15 mouse cellular contexts compared by ENCODE assay signal in genomic region chr7:19335583-19335982, GRCm38 (mm10). TPM values are rescaled to one million over a fixed set of nuclear protein-coding genes. Genes with fewer than 3 reads are reported as not detected.
A peak's percentile ranks its signal among the peaks of the same experiment; 100 is the strongest.
DNase-seq lines count a peak whose midpoint lies in the region; ATAC-seq and TF ChIP-seq lines count a peak whose summit lies in the region.
"Had no signal": no experiment of that assay in that cellular context is flagged by ENCODE, and none has a peak within 500 bp of the region (broad histone marks: within the 10 kb centered on the region; RNA-seq: fewer than 3 reads in every experiment).

No protein-coding gene starts in this region.

- DNase-seq in heart, adult 2 months, result no peak
- peak; percentile 60 for DNase-seq in lung, postnatal 10 days
- DNase-seq in lung, adult 18-20 months, result no peak
- DNase-seq in thymus, postnatal 4 days, result no peak
- no peak for DNase-seq in spleen, adult 18-20 months
- DNase-seq: cerebellum, adult 9-11 months; layer of hippocampus, postnatal 36 days had no signal

- ATAC-seq in heart, embryonic 13.5 days (ENCODE audit: extremely low read depth, insufficient number of reproducible peaks, low FRiP score, low TSS enrichment), result no peak
- ATAC-seq in intestine, embryonic 16.5 days, result peak; percentile 36; the same call in 1 of the 2 replicates
- ATAC-seq in neutrophil, adult 5-6 weeks (ENCODE audit: extremely low read depth, insufficient number of reproducible peaks, low FRiP score, poor library complexity, severe bottlenecking), result peak; percentile 28; the same call in 1 of the 2 replicates
- ATAC-seq: activated CD4-positive, CD25-positive, alpha-beta regulatory T cell, adult 4 months; hindbrain, embryonic 16.5 days had no signal

- no peaks in the 10 kb centered on the region for H3K79me2 ChIP-seq in heart, adult 2 months (replicated peaks; ENCODE audit: control insufficient read depth, insufficient read depth, low read length)

- no peak overlapping the region for H3K4me3 ChIP-seq in heart, embryonic 13.5 days
- H3K4me3 ChIP-seq in heart, adult 2 months, result no peak overlapping the region
- H3K4me3 ChIP-seq in intestine, embryonic 16.5 days (ENCODE audit: low read length), result no peak overlapping the region
- H3K4me3 ChIP-seq: embryonic facial prominence, embryonic 15.5 days; lung, embryonic 15.5 days had no signal

- peak overlapping the region; percentile 20; the same call in 1 of the 2 replicates for H3K27ac ChIP-seq in heart, embryonic 13.5 days (replicated peaks)
- no peak overlapping the region for H3K27ac ChIP-seq in heart, adult 2 months
- H3K27ac ChIP-seq in intestine, embryonic 16.5 days (ENCODE audit: low read length), result no peak overlapping the region
- H3K27ac ChIP-seq: embryonic facial prominence, embryonic 15.5 days; lung, embryonic 15.5 days had no signal

- 0 out of 2 replicates have a peak overlapping the region, but pooled peaks have one; percentile 5 for H3K9ac ChIP-seq in heart, embryonic 13.5 days
- H3K9ac ChIP-seq in heart, adult 2 months (ENCODE audit: low read depth, low read length), result no peak overlapping the region
- H3K9ac ChIP-seq in intestine, embryonic 16.5 days (ENCODE audit: low read depth, low read length), result no peak overlapping the region
- H3K9ac ChIP-seq: embryonic facial prominence, embryonic 15.5 days; lung, embryonic 15.5 days had no signal

- intact Hi-C loops in heart, adult 2 months (cut with DNase I), result no loop called here

- H3K36me3 ChIP-seq in heart, embryonic 13.5 days, result no peaks in the 10 kb centered on the region
- no peaks in the 10 kb centered on the region for H3K36me3 ChIP-seq in heart, adult 2 months (ENCODE audit: control insufficient read depth, insufficient read depth, low read length)
- H3K36me3 ChIP-seq in intestine, embryonic 16.5 days (ENCODE audit: control insufficient read depth, insufficient read depth, low read length), result no peaks in the 10 kb centered on the region
- H3K36me3 ChIP-seq: embryonic facial prominence, embryonic 15.5 days; lung, embryonic 15.5 days had no signal

- no peaks in the 10 kb centered on the region for H3K27me3 ChIP-seq in heart, embryonic 13.5 days (replicated peaks)
- no peaks in the 10 kb centered on the region for H3K27me3 ChIP-seq in heart, adult 2 months (ENCODE audit: control insufficient read depth, insufficient read depth, low read length)
- H3K27me3 ChIP-seq in intestine, embryonic 16.5 days (replicated peaks; ENCODE audit: control insufficient read depth, insufficient read depth, low read length), result no peaks in the 10 kb centered on the region
- H3K27me3 ChIP-seq: embryonic facial prominence, embryonic 15.5 days; lung, embryonic 15.5 days had no signal

- H3K9me3 ChIP-seq in heart, embryonic 13.5 days, result no peaks in the 10 kb centered on the region
- no peaks in the 10 kb centered on the region for H3K9me3 ChIP-seq in intestine, embryonic 16.5 days (ENCODE audit: control insufficient read depth, low read length)
- H3K9me3 ChIP-seq: embryonic facial prominence, embryonic 15.5 days; heart, embryonic 10.5 days; lung, embryonic 15.5 days had no signal

- no peak overlapping the region; the same call in 1 of the 2 replicates for H3K4me2 ChIP-seq in heart, embryonic 13.5 days
- H3K4me2 ChIP-seq in intestine, embryonic 16.5 days (ENCODE audit: low read depth, low read length), result no peak overlapping the region
- H3K4me2 ChIP-seq: embryonic facial prominence, embryonic 15.5 days; lung, embryonic 15.5 days had no signal

- TF ChIP-seq CTCF in heart, adult 2 months (IDR thresholded peaks at IDR 0.05), result no peak

- H3K4me1 ChIP-seq in heart, embryonic 13.5 days, result peaks cover 62% of the 10 kb centered on the region
- peaks cover 4% of the 10 kb centered on the region; the same call in 1 of the 2 replicates for H3K4me1 ChIP-seq in heart, adult 2 months (ENCODE audit: control insufficient read depth, insufficient read depth, low read length)
- H3K4me1 ChIP-seq in intestine, embryonic 16.5 days (ENCODE audit: control insufficient read depth, insufficient read depth, low read length), result peaks cover 3% of the 10 kb centered on the region; the same call in 1 of the 2 replicates

- TF ChIP-seq EP300 in heart, adult 2 months (IDR thresholded peaks at IDR 0.05; ENCODE audit: insufficient read depth, low read depth, low read length), result no peak

- WGBS in heart, embryonic 13.5 days, result 49% methylated on average over 3 of the region's 3 CpGs
- WGBS in heart, adult 2 months, result 40% methylated on average over 3 of the region's 3 CpGs
- WGBS in intestine, embryonic 16.5 days, result 48% methylated on average over 3 of the region's 3 CpGs

- no peak for TF ChIP-seq POLR2A in heart, adult 2 months (IDR thresholded peaks at IDR 0.05; ENCODE audit: insufficient read depth, low read depth, low read length)

RNA-seq across cellular contexts. Expression of gene Ercc1, which starts 9.0 kb away (rescaled TPM):
- polyA plus RNA-seq in heart, embryonic 13.5 days (2015; fragmentation: Nextera tagmentation; extraction: Ambion mirVana), result 62.6 and 62.7 TPM in 2 replicates
- total RNA-seq in heart, adult 2 months (2021), result 10 to 100 TPM; 46.8 to 48.6 TPM
- 47.1 and 49.1 TPM in 2 replicates for polyA plus RNA-seq in heart, adult 2 months (2012; rRNA removed)
- 45.8 and 51.3 TPM in 2 replicates for polyA plus RNA-seq in intestine, embryonic 16.5 days (2015; fragmentation: Nextera tagmentation; extraction: Ambion mirVana)
- 19.6 and 28.2 TPM in 2 replicates for total RNA-seq in neutrophil, adult 5-6 weeks (2017)

RNA-seq across cellular contexts. Expression of gene Cd3eap, which starts 23.7 kb away (rescaled TPM):
- polyA plus RNA-seq in heart, embryonic 13.5 days (2015; fragmentation: Nextera tagmentation; extraction: Ambion mirVana), result 17.4 and 19.8 TPM in 2 replicates
- total RNA-seq in heart, adult 2 months (2021), result 1 to 10 TPM; 9.3 to 9.7 TPM
- polyA plus RNA-seq in heart, adult 2 months (2012; rRNA removed), result 4.4 and 4.7 TPM in 2 replicates
- 19.1 and 24.3 TPM in 2 replicates for polyA plus RNA-seq in intestine, embryonic 16.5 days (2015; fragmentation: Nextera tagmentation; extraction: Ambion mirVana)
- total RNA-seq in neutrophil, adult 5-6 weeks (2017), result 7.1 and 7.3 TPM in 2 replicates

RNA-seq across cellular contexts. Expression of gene Ppp1r13l, which starts 24.0 kb away (rescaled TPM):
- 12.8 and 13.0 TPM in 2 replicates for polyA plus RNA-seq in heart, embryonic 13.5 days (2015; fragmentation: Nextera tagmentation; extraction: Ambion mirVana)
- 10 to 100 TPM; 43.9 to 45.1 TPM for total RNA-seq in heart, adult 2 months (2021)
- polyA plus RNA-seq in heart, adult 2 months (2012; rRNA removed), result 23.5 and 30.1 TPM in 2 replicates
- polyA plus RNA-seq in intestine, embryonic 16.5 days (2015; fragmentation: Nextera tagmentation; extraction: Ambion mirVana), result 3.1 and 4.2 TPM in 2 replicates
- total RNA-seq in neutrophil, adult 5-6 weeks (2017), result 0.12 and 0.37 TPM in 2 replicates

RNA-seq across cellular contexts. Expression of gene Fosb, which starts 25.7 kb away (rescaled TPM):
- polyA plus RNA-seq in heart, embryonic 13.5 days (2015; fragmentation: Nextera tagmentation; extraction: Ambion mirVana), result 0.14 and 0.16 TPM in 2 replicates
- total RNA-seq in heart, adult 2 months (2021), result 1 to 10 TPM in 1 of 2 experiments, under 1 TPM in 1; 0.89 to 1.1 TPM
- 0.94 and 1.1 TPM in 2 replicates for polyA plus RNA-seq in heart, adult 2 months (2012; rRNA removed)
- polyA plus RNA-seq in intestine, embryonic 16.5 days (2015; fragmentation: Nextera tagmentation; extraction: Ambion mirVana), result 0.10 and 0.21 TPM in 2 replicates
- 60.5 and 64.4 TPM in 2 replicates for total RNA-seq in neutrophil, adult 5-6 weeks (2017)

RNA-seq across cellular contexts. Expression of gene Ercc2, which starts 46.2 kb away (rescaled TPM):
- polyA plus RNA-seq in heart, embryonic 13.5 days (2015; fragmentation: Nextera tagmentation; extraction: Ambion mirVana), result 11.8 and 12.2 TPM in 2 replicates
- total RNA-seq in heart, adult 2 months (2021), result 10 to 100 TPM; 10.9 to 11.6 TPM
- polyA plus RNA-seq in heart, adult 2 months (2012; rRNA removed), result 22.6 and 24.8 TPM in 2 replicates
- polyA plus RNA-seq in intestine, embryonic 16.5 days (2015; fragmentation: Nextera tagmentation; extraction: Ambion mirVana), result 15.5 and 17.6 TPM in 2 replicates
- 27.4 and 30.1 TPM in 2 replicates for total RNA-seq in neutrophil, adult 5-6 weeks (2017)
